Mouse (Mus musculus): ENCODE measurements around the gene Pdlim4. TPM values are rescaled to one million over a fixed set of nuclear protein-coding genes. Genes with fewer than 3 reads are reported as not detected.

Pdlim4 gene
- polyA plus RNA-seq (2014; fragmentation: Nextera tagmentation; extraction: Ambion mirVana) = 13.1 and 13.2 TPM in 2 replicates

DNA sequence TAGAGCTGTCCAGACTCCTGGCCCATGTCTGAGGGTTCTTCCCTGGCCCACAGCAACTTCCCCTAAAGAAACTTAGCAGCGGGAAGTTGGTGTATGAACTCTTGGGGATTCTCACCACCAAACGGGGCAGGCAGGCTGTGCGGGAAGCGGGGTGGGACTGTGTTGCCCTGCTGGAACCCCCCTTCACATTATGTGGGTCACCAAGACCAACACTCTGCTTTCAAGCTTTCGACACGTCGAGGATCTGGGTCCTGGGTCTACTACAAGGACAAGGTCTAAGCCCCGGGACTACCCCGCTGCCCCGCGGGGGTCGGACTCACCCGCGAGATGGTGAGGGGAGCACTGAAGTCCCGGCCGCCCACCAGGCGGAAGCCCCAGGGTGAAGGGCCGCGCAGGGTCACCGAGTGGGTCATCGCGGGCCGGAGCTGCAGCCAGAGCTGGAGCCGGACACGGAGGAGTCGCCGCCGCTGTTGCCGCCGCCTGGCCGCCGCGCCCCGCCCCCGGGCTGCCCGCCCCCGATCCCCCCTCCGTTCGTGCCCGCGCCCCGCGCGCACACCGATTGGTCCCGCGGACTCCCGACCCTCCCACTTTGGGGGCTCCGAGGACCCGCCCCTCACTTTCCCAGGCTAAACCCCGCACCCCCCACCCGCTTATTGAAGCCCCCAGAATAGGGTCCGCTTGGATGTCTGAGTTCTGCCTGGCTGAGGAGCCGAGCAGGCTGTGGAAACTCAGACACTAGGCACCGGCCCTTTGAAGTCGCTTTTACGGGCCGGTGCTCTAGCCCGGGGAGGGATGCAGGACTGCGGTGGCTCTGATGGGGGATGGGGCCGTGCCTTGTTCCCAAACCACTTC is at the start of gene Pdlim4:
Pdlim4 (minus strand) TSS at position 495 of the 852 bp plus-strand sequence.
- H3K9me3 ChIP-seq (ENCODE audit: control insufficient read depth, low read length) = no peaks in the 10 kb centered on the region
- H3K4me2 ChIP-seq = peak within 1 kb of the TSS; percentile 77
- peaks cover 54% of the 10 kb centered on the region for H3K27me3 ChIP-seq (replicated peaks; ENCODE audit: control insufficient read depth, insufficient read depth, low read length)
- WGBS = 3% methylated on average over 33 of the region's 61 CpGs
- H3K36me3 ChIP-seq (ENCODE audit: control insufficient read depth, insufficient read depth, low read length) = no peaks in the 10 kb centered on the region
- H3K9ac ChIP-seq (ENCODE audit: low read depth, low read length) = peak within 1 kb of the TSS; percentile 39; the same call in 1 of the 2 replicates
- peaks cover 4% of the 10 kb centered on the region; the same call in 1 of the 2 replicates for H3K4me1 ChIP-seq (replicated peaks; ENCODE audit: control insufficient read depth, insufficient read depth, low read length)
- ATAC-seq (replicated peaks; ENCODE audit: low FRiP score) (no peak; the same call in 1 of the 2 replicates), DNase-seq (ENCODE audit: low spot score) (peak; percentile 51)
- no peak within 1 kb of the TSS; the same call in 1 of the 2 replicates for H3K27ac ChIP-seq (ENCODE audit: low read depth, low read length)
- peak within 1 kb of the TSS; percentile 51 for H3K4me3 ChIP-seq (ENCODE audit: low read depth, low read length)

DNA sequence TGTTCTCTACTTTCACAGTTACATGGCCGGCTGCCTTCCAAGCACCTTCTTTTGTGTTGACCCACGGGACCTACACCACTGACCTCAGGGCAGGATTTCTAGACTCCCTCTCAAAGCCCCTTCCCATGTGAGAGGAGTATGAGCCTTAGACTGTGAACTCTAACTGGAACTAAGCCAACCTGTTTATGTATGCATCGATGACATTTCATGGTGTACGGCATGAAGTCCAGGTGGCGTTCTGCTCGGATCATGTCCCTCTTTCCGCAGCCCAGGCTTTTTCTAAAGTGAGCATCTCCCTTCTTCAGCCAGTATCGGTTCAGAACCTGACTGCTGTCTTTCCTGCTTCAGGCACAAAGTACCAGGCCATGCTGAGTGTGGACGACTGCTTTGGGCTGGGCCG is 48.3 kb upstream of the Pdlim4 start:
- Histone ChIP-seq H3K4me1 (replicated peaks; ENCODE audit: control insufficient read depth, insufficient read depth, low read length) (peaks cover 6% of the 10 kb centered on the region; the same call in 1 of the 2 replicates), H3K9me3 (ENCODE audit: control insufficient read depth, low read length) (no peaks in the 10 kb centered on the region), H3K36me3 (ENCODE audit: control insufficient read depth, insufficient read depth, low read length) (no peaks in the 10 kb centered on the region), H3K27ac (ENCODE audit: low read depth, low read length) (no peak overlapping the region), H3K27me3 (replicated peaks; ENCODE audit: control insufficient read depth, insufficient read depth, low read length) (0 out of 2 replicates have a peak, but pooled peaks cover 2% of the 10 kb centered on the region), H3K9ac (ENCODE audit: low read depth, low read length) (no peak overlapping the region), H3K4me2 (no peak overlapping the region), H3K4me3 (ENCODE audit: low read depth, low read length) (no peak overlapping the region)
- ATAC-seq (replicated peaks; ENCODE audit: low FRiP score) (no peak), DNase-seq (ENCODE audit: low spot score) (no peak)
- WGBS = 87% methylated on average over 10 of the region's 10 CpGs

DNA sequence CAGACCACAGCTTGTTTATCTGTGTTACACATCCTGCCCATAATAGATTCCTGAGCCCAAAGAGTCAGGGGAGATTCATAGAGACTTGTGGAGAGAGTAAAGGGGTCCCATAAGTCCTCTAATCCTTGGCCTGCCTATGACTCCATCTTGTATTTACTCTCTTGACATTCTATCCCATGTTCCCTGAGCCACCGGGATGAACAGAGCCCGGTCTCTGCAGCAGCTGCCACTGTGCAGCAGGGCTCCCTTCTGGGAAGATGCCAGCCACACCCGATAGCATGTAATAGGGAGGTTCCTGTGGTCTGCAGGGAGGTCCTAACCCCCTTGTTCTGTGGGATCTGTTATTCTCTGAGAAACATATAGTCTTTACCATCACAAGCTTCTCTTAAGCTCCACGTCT is 47.6 kb upstream of the Pdlim4 start:
- H3K9ac ChIP-seq (ENCODE audit: low read depth, low read length) = no peak overlapping the region
- H3K27ac ChIP-seq (ENCODE audit: low read depth, low read length) = no peak overlapping the region
- ATAC-seq (replicated peaks; ENCODE audit: low FRiP score) (no peak), DNase-seq (ENCODE audit: low spot score) (no peak)
- no peaks in the 10 kb centered on the region for H3K9me3 ChIP-seq (ENCODE audit: control insufficient read depth, low read length)
- H3K27me3 ChIP-seq (replicated peaks; ENCODE audit: control insufficient read depth, insufficient read depth, low read length) = 0 out of 2 replicates have a peak, but pooled peaks cover 2% of the 10 kb centered on the region
- WGBS = 78% methylated on average over 4 of the region's 4 CpGs
- H3K36me3 ChIP-seq (ENCODE audit: control insufficient read depth, insufficient read depth, low read length) = no peaks in the 10 kb centered on the region
- no peak overlapping the region for H3K4me2 ChIP-seq
- peaks cover 6% of the 10 kb centered on the region; the same call in 1 of the 2 replicates for H3K4me1 ChIP-seq (replicated peaks; ENCODE audit: control insufficient read depth, insufficient read depth, low read length)
- no peak overlapping the region for H3K4me3 ChIP-seq (ENCODE audit: low read depth, low read length)

DNA sequence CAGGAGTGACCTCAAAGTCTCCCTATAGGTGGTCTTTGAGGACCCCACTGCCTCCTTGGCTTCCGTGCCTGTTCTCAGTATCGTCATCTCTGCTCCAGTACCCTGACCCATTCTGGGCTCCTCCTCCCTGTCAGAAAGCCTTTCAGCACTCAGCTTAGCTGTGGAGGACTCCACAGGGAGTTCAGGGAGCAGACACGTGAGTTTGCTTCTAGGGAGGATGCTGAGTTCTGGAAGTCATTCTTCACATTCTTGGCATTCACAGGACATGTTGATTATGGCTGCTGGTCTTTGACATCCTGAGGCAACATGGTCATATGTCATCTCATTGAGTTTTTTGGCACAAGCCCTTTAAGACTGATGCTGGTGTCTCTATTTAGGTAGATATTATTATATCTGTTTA is 47.1 kb upstream of the Pdlim4 start:
- H3K4me3 ChIP-seq (ENCODE audit: low read depth, low read length) = no peak overlapping the region
- H3K9ac ChIP-seq (ENCODE audit: low read depth, low read length) = no peak overlapping the region
- DNase-seq (ENCODE audit: low spot score) (no peak), ATAC-seq (replicated peaks; ENCODE audit: low FRiP score) (no peak)
- H3K27me3 ChIP-seq (replicated peaks; ENCODE audit: control insufficient read depth, insufficient read depth, low read length) = 0 out of 2 replicates have a peak, but pooled peaks cover 2% of the 10 kb centered on the region
- H3K4me2 ChIP-seq = no peak overlapping the region
- no peaks in the 10 kb centered on the region for H3K9me3 ChIP-seq (ENCODE audit: control insufficient read depth, low read length)
- peaks cover 6% of the 10 kb centered on the region; the same call in 1 of the 2 replicates for H3K4me1 ChIP-seq (replicated peaks; ENCODE audit: control insufficient read depth, insufficient read depth, low read length)
- 54% methylated on average over 3 of the region's 3 CpGs for WGBS
- no peaks in the 10 kb centered on the region for H3K36me3 ChIP-seq (ENCODE audit: control insufficient read depth, insufficient read depth, low read length)
- no peak overlapping the region for H3K27ac ChIP-seq (ENCODE audit: low read depth, low read length)

DNA sequence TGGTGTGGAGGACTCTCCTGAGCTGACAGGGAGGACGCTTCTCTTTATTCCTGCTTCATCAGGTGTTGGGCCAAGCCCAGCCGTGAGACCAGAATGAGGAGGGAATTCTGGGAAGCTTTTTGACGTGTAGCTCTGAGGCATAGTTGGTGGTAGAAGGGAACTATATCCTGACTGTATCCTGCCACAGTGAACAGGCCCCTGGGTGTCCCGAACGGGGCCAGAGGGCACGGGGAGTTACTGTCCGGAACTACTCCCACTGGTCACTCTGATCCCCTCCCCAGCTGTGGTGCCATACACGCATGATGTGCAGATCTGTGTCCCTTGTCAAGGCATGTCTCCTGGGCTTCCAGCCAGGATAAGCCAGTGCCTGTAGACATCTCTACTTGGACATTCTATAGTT is 46.5 kb upstream of the Pdlim4 start:
- ATAC-seq (replicated peaks; ENCODE audit: low FRiP score) (no peak), DNase-seq (ENCODE audit: low spot score) (no peak)
- Histone ChIP-seq H3K36me3 (ENCODE audit: control insufficient read depth, insufficient read depth, low read length) (no peaks in the 10 kb centered on the region), H3K27me3 (replicated peaks; ENCODE audit: control insufficient read depth, insufficient read depth, low read length) (0 out of 2 replicates have a peak, but pooled peaks cover 2% of the 10 kb centered on the region), H3K27ac (ENCODE audit: low read depth, low read length) (no peak overlapping the region), H3K4me2 (no peak overlapping the region), H3K4me1 (replicated peaks; ENCODE audit: control insufficient read depth, insufficient read depth, low read length) (peaks cover 6% of the 10 kb centered on the region; the same call in 1 of the 2 replicates), H3K9ac (ENCODE audit: low read depth, low read length) (no peak overlapping the region), H3K4me3 (ENCODE audit: low read depth, low read length) (no peak overlapping the region), H3K9me3 (ENCODE audit: control insufficient read depth, low read length) (no peaks in the 10 kb centered on the region)
- WGBS = 83% methylated on average over 8 of the region's 8 CpGs

DNA sequence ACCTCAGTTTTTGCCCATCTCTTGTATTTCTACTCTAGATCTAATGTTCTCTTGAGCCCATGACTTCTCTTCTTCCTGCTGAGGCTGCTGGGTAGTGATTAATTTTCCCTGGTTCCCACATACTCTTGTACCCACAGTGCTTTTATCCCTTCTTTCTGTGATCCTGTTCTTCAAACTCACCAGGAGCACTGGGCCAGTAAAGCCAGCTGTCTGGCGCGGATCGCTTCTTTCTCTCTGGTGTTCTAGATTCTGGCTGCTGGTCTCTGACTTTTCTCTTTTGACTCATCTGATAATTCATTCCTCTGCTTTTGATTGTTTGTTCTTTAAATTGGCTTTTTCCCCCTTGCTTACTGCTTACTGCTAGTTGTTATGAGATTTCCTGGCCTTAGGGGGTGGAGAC is 45.9 kb upstream of the Pdlim4 start:
- ATAC-seq (replicated peaks; ENCODE audit: low FRiP score) (no peak), DNase-seq (ENCODE audit: low spot score) (no peak)
- no peak overlapping the region for H3K27ac ChIP-seq (ENCODE audit: low read depth, low read length)
- 0 out of 2 replicates have a peak, but pooled peaks cover 2% of the 10 kb centered on the region for H3K27me3 ChIP-seq (replicated peaks; ENCODE audit: control insufficient read depth, insufficient read depth, low read length)
- H3K4me1 ChIP-seq (replicated peaks; ENCODE audit: control insufficient read depth, insufficient read depth, low read length) = peaks cover 6% of the 10 kb centered on the region; the same call in 1 of the 2 replicates
- H3K9ac ChIP-seq (ENCODE audit: low read depth, low read length) = no peak overlapping the region
- no peak overlapping the region for H3K4me3 ChIP-seq (ENCODE audit: low read depth, low read length)
- WGBS = 95% methylated on average over 3 of the region's 3 CpGs
- no peaks in the 10 kb centered on the region for H3K9me3 ChIP-seq (ENCODE audit: control insufficient read depth, low read length)
- H3K36me3 ChIP-seq (ENCODE audit: control insufficient read depth, insufficient read depth, low read length) = no peaks in the 10 kb centered on the region
- H3K4me2 ChIP-seq = no peak overlapping the region

DNA sequence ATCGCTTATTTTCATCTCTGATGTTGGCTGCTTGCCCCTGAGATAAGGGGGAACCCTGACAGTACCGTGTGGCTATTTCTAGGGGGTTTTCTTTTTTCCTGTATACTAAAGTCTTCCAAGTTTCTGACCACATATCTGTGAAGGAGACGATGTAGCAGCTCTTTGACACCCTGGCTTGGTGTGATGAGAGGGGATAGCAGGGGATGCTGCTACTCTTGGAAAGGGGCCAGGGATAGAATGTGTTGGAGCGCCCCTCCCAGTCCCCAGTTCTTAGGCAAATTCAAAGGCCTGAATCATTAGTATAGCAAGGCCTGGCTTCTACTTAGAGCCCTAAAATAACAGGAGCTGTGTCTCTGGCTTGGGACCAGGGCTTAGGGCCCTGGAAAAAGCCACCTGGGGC is 44.5 kb upstream of the Pdlim4 start:
- Histone ChIP-seq H3K4me3 (ENCODE audit: low read depth, low read length) (no peak overlapping the region), H3K4me2 (peak overlapping the region; percentile 30), H3K27ac (ENCODE audit: low read depth, low read length) (peak overlapping the region; percentile 14; the same call in 1 of the 2 replicates), H3K27me3 (replicated peaks; ENCODE audit: control insufficient read depth, insufficient read depth, low read length) (no peaks in the 10 kb centered on the region), H3K36me3 (ENCODE audit: control insufficient read depth, insufficient read depth, low read length) (no peaks in the 10 kb centered on the region), H3K4me1 (replicated peaks; ENCODE audit: control insufficient read depth, insufficient read depth, low read length) (peaks cover 6% of the 10 kb centered on the region; the same call in 1 of the 2 replicates), H3K9ac (ENCODE audit: low read depth, low read length) (0 out of 2 replicates have a peak overlapping the region, but pooled peaks have one; percentile 4), H3K9me3 (ENCODE audit: control insufficient read depth, low read length) (no peaks in the 10 kb centered on the region)
- DNase-seq (ENCODE audit: low spot score) (no peak), ATAC-seq (replicated peaks; ENCODE audit: low FRiP score) (no peak)
- 31% methylated on average over 4 of the region's 4 CpGs for WGBS

DNA sequence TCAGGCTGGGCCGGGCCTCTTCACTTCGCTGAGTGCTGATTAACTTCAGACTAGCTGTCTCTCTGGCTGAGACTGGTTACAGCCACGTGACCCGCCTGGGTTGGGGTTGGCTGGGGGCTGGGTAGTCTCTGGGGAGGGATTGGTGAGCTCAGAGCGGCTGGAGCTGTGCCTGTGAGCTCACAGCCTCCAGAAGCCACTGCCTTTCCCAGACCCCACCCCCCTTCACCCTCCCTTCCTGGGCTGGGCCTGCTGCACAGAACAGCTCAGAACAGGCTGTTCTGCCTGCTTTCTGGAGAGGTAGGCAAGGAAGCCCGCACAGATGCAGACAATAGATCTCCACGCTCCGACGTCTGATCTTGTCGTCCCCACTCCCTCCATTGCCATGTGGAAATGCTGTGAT is 44.1 kb upstream of the Pdlim4 start:
- Histone ChIP-seq H3K4me2 (peak overlapping the region; percentile 30), H3K36me3 (ENCODE audit: control insufficient read depth, insufficient read depth, low read length) (no peaks in the 10 kb centered on the region), H3K4me1 (replicated peaks; ENCODE audit: control insufficient read depth, insufficient read depth, low read length) (peaks cover 6% of the 10 kb centered on the region; the same call in 1 of the 2 replicates), H3K27me3 (replicated peaks; ENCODE audit: control insufficient read depth, insufficient read depth, low read length) (no peaks in the 10 kb centered on the region), H3K9ac (ENCODE audit: low read depth, low read length) (no peak overlapping the region), H3K4me3 (ENCODE audit: low read depth, low read length) (no peak overlapping the region), H3K27ac (ENCODE audit: low read depth, low read length) (peak overlapping the region; percentile 14; the same call in 1 of the 2 replicates), H3K9me3 (ENCODE audit: control insufficient read depth, low read length) (no peaks in the 10 kb centered on the region)
- peak; percentile 85 for DNase-seq (ENCODE audit: low spot score)
- ATAC-seq (replicated peaks; ENCODE audit: low FRiP score) = peak; percentile 92
- WGBS = 3% methylated on average over 10 of the region's 10 CpGs
